Mouse (Mus musculus) MEL (cell line): ENCODE measurements around the gene Nkd2. TPM values are rescaled to one million over a fixed set of nuclear protein-coding genes. Genes with fewer than 3 reads are reported as not detected.

Experiments used
- DNase-seq: peaks from one replicate; pipeline ENCODE4 v3.0.0; 2011; ENCODE audit warnings: low read depth, low spot score
- H3K27ac ChIP-seq: 2 replicates; pipeline ENCODE4 v1.5.1; 2012; ENCODE audit warnings: low read depth, mild to moderate bottlenecking, control low read depth, low read length, moderate library complexity; ENCODE audit not compliant: control insufficient read depth
- H3K27me3 ChIP-seq, 2 experiments: fragments of 150-350 bp in 1 of 2; sonication (generic) in 1 of 2; 2 replicates each; pipeline ENCODE4 v1.6.1; 2012; ENCODE audit warnings: low read length in 2 of 2, mild to moderate bottlenecking in 2 of 2, improper control_type of control experiment in 1 of 2, moderate library complexity in 1 of 2; ENCODE audit not compliant: insufficient read depth in 2 of 2, control insufficient read depth in 1 of 2
- H3K36me3 ChIP-seq, 2 experiments: 2 replicates each; pipeline ENCODE4 v1.6.1; 2012 to 2014; ENCODE audit warnings: low read length in 2 of 2, improper control_type of control experiment in 1 of 2, inconsistent platforms in 1 of 2, mild to moderate bottlenecking in 1 of 2; ENCODE audit not compliant: insufficient read depth in 2 of 2, control insufficient read depth in 1 of 2
- H3K4me1 ChIP-seq, 2 experiments: fragments of 150-350 bp in 1 of 2; sonication (generic) in 1 of 2; 2 replicates each; pipeline ENCODE4 v1.6.1; 2012; ENCODE audit warnings: low read length in 2 of 2, improper control_type of control experiment in 1 of 2, mild to moderate bottlenecking in 1 of 2; ENCODE audit not compliant: insufficient read depth in 2 of 2, control insufficient read depth in 1 of 2
- H3K4me3 ChIP-seq, 2 experiments: fragments of 150-350 bp in 1 of 2; sonication (generic) in 1 of 2; 2 replicates each; pipeline ENCODE4 v1.5.1; 2012; ENCODE audit warnings: low read depth in 2 of 2, low read length in 2 of 2, mild to moderate bottlenecking in 2 of 2, moderate library complexity in 2 of 2, control low read depth in 1 of 2, improper control_type of control experiment in 1 of 2; ENCODE audit not compliant: control insufficient read depth in 1 of 2, insufficient read depth in 1 of 2
- H3K79me2 ChIP-seq: 2 replicates; pipeline ENCODE4 v1.6.1; 2012; ENCODE audit warnings: mild to moderate bottlenecking, low read length, moderate library complexity; ENCODE audit not compliant: control insufficient read depth, poor library complexity, insufficient read depth
- H3K9ac ChIP-seq: 2 replicates; pipeline ENCODE4 v1.6.1; 2012; ENCODE audit warnings: low read depth, mild to moderate bottlenecking, control low read depth, low read length, moderate library complexity; ENCODE audit not compliant: control insufficient read depth, poor library complexity, severe bottlenecking
- H3K9me3 ChIP-seq: fragments of 150-350 bp; sonication (generic); replicated peaks from 2 replicates; pipeline ENCODE4 v1.6.1; 2012; ENCODE audit warnings: mild to moderate bottlenecking, low read length, improper control_type of control experiment, moderate library complexity; ENCODE audit not compliant: insufficient read depth
- BHLHE40 ChIP-seq: IDR thresholded peaks from 2 replicates; pipeline ENCODE4 v1.6.1; 2012; ENCODE audit warnings: low read depth, mild to moderate bottlenecking, inconsistent platforms, low read length, improper control_type of control experiment, borderline replicate concordance
- CHD1 ChIP-seq: IDR thresholded peaks from 2 replicates; pipeline ENCODE4 v1.6.1; 2012; ENCODE audit warnings: low read depth, mild to moderate bottlenecking, inconsistent platforms, low read length, improper control_type of control experiment
- ELF1 ChIP-seq: IDR thresholded peaks from 2 replicates; pipeline ENCODE4 v1.6.1; 2014; ENCODE audit warnings: low read depth, mild to moderate bottlenecking, inconsistent platforms, low read length, improper control_type of control experiment, moderate library complexity
- EP300 ChIP-seq, 2 experiments: IDR thresholded peaks; 2 replicates each; pipeline ENCODE4 v1.6.1; 2011; ENCODE audit warnings: improper control_type of control experiment in 2 of 2, low read length in 2 of 2, low read depth in 1 of 2, mild to moderate bottlenecking in 1 of 2
- ETS1 ChIP-seq: IDR thresholded peaks from 2 replicates; pipeline ENCODE4 v1.6.1; 2012; ENCODE audit warnings: low read depth, mild to moderate bottlenecking, inconsistent platforms, low read length, improper control_type of control experiment, moderate library complexity
- GATA1 ChIP-seq: IDR thresholded peaks from 2 replicates; pipeline ENCODE4 v1.6.1; 2011; ENCODE audit warnings: low read depth, low read length, improper control_type of control experiment
- KAT2A ChIP-seq: conservative IDR thresholded peaks from 2 replicates; pipeline ENCODE4 v1.6.1; 2012; ENCODE audit warnings: low read depth, low read length, improper control_type of control experiment, inconsistent platforms
- MAZ ChIP-seq: IDR thresholded peaks from 2 replicates; pipeline ENCODE4 v1.6.1; 2012; ENCODE audit warnings: low read depth, mild to moderate bottlenecking, inconsistent platforms, low read length, improper control_type of control experiment
- MXI1 ChIP-seq: IDR thresholded peaks from 2 replicates; pipeline ENCODE4 v1.6.1; 2011; ENCODE audit warnings: mild to moderate bottlenecking, low read depth, low read length, improper control_type of control experiment
- MYB ChIP-seq: IDR thresholded peaks from 2 replicates; pipeline ENCODE4 v1.6.1; 2011; ENCODE audit warnings: mild to moderate bottlenecking, low read depth, low read length, improper control_type of control experiment
- NELFE ChIP-seq: IDR thresholded peaks from 2 replicates; pipeline ENCODE4 v1.6.1; 2011; ENCODE audit warnings: low read depth, low read length, improper control_type of control experiment
- POLR2AphosphoS2 ChIP-seq: IDR thresholded peaks from 2 replicates; pipeline ENCODE4 v1.6.1; 2011; ENCODE audit warnings: low read length, improper control_type of control experiment
- TAL1 ChIP-seq: IDR thresholded peaks from 2 replicates; pipeline ENCODE4 v1.6.1; 2012; ENCODE audit warnings: mild to moderate bottlenecking, inconsistent platforms, low read length, moderate library complexity, mixed read lengths
- TBP ChIP-seq: IDR thresholded peaks from 2 replicates; pipeline ENCODE4 v1.8.0; 2011; ENCODE audit warnings: low read depth, low read length, improper control_type of control experiment
- ZC3H11A ChIP-seq: IDR thresholded peaks from 2 replicates; pipeline ENCODE4 v1.6.1; 2012; ENCODE audit warnings: low read depth, mild to moderate bottlenecking, inconsistent platforms, low read length, improper control_type of control experiment
- ZNF384 ChIP-seq: IDR thresholded peaks from 2 replicates; pipeline ENCODE4 v1.6.1; 2012; ENCODE audit warnings: low read depth, mild to moderate bottlenecking, inconsistent platforms, low read length, improper control_type of control experiment
- polyA plus RNA-seq, 2 experiments: library from polyadenylated mRNA; stranded (reverse) in 1 of 2; unstranded in 1 of 2; fragments of >175 nt in 1 of 2; fragments of >200 nt in 1 of 2; gene quantifications; 2 replicates each; pipeline versions ENCODE4 v1.2.1 to v1.2.4; 2012; ENCODE audit warnings: low replicate concordance in 2 of 2, low read depth in 1 of 2; ENCODE audit not compliant: insufficient read length in 2 of 2, insufficient read depth in 1 of 2, missing spikeins in 1 of 2
- total RNA-seq: library from RNA; depleted of rRNA; stranded (reverse); fragments of 300-350 nt; gene quantifications from 2 replicates; pipeline ENCODE4 v1.2.3, GENCODE M21; 2012

Gene Nkd2
- total and polyA plus RNA-seq, 3 experiments, result not detected

DNA sequence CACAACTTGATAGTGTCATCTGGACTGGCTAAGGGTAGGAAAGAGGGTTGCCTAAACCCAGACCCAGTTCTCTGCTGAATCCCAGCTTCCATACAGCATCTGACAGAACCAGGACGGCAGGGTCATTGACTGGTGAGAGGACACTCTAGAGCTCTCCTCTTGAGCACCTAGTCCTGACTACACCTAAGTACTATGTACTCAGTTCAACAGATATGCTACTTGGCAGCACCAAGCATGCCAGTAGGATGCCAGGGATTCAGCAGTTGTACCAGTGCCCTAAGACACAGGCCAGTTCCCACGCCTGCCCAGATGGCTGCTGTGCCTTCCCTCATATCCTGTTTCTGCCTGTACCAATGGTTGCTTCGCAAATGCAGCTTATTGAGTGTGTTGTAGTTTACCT lies 34.5 kb downstream of the Nkd2 start:
- no peak overlapping the region for H3K4me3 ChIP-seq
- H3K9ac ChIP-seq, result no peak overlapping the region
- H3K27ac ChIP-seq, result no peak overlapping the region
- no peaks in the 10 kb centered on the region for H3K9me3 ChIP-seq
- TF ChIP-seq MAZ (no peak), MYB (no peak), ETS1 (no peak), KAT2A (no peak), ZNF384 (no peak), CHD1 (no peak), POLR2AphosphoS2 (no peak), BHLHE40 (no peak), NELFE (no peak), GATA1 (no peak), MXI1 (no peak), ELF1 (no peak), EP300 (IDR thresholded peaks at IDR 0.05; ENCODE audit: low read depth in 1 of 2, low read length in 2 of 2) (no peak), TAL1 (no peak)
- H3K27me3 ChIP-seq, result no peaks in the 10 kb centered on the region
- H3K79me2 ChIP-seq, result no peaks in the 10 kb centered on the region
- no peaks in the 10 kb centered on the region for H3K36me3 ChIP-seq
- DNase-seq, result no peak
- no peaks in the 10 kb centered on the region for H3K4me1 ChIP-seq

DNA sequence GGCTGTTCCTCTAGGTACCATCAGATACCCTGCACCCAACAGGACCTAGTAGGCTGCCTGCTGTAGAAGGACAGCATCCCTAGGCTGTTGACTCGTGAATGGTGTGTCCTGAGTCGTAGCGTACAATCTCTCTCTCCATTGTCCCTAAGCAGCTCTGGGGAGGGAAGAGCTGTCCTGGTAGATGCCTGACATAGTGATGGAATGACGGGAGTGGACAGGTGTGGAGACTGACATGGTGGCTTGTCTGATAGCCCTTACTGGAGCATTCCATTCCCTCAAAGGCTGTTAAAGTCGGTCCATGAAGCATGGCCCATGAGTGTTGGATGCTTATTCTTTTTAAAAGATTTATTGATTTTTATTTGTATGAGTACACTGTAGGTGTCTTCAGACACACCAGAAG lies 42.5 kb downstream of the Nkd2 start:
- Histone ChIP-seq H3K9ac (no peak overlapping the region), H3K4me1 (no peaks in the 10 kb centered on the region), H3K27ac (no peak overlapping the region), H3K9me3 (no peaks in the 10 kb centered on the region), H3K36me3 (no peaks in the 10 kb centered on the region), H3K79me2 (no peaks in the 10 kb centered on the region), H3K4me3 (no peak overlapping the region), H3K27me3 (no peaks in the 10 kb centered on the region)
- no peak for TF ChIP-seq ZC3H11A
- DNase-seq, result no peak

DNA sequence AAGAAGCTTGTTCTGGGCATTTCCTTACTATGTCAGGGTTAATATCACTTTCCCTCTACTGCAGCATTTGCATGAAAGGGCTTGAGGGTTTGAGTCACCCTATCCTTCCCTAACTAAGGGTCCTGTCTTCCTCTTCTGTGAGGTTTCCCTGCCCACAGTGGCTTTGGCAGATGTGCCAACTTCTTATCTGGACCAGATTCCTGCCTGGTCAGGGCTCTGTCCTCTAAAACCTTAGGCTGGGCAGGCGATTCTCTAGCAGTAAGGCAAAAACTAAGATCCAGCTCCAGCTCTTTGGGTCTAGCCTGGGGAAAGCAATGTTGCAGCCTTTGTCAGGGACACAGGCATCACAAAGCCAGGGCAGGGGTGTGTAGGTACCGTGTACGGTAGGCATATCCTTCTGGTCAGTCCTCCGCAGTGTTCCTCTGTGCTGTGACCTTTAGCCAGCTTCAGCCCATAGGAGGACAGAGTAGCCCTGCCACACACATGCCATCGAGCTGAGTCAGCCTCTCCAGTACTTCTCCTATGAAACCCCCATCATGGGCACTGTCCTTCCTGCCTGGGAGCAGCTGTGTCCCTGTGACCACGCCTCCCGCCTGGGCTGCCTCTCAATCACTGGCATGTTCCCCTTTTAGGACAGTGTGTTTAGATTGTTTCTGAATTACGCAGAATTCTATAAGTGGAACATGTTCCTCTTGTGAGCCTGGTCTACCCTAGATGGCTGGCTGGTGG lies 43.8 kb downstream of the Nkd2 start:
- Histone ChIP-seq H3K9me3 (no peaks in the 10 kb centered on the region), H3K4me1 (no peaks in the 10 kb centered on the region), H3K36me3 (no peaks in the 10 kb centered on the region), H3K9ac (no peak overlapping the region), H3K79me2 (no peaks in the 10 kb centered on the region), H3K4me3 (no peak overlapping the region), H3K27me3 (no peaks in the 10 kb centered on the region), H3K27ac (no peak overlapping the region)
- TF ChIP-seq TBP (0 out of 2 replicates have a peak, but pooled peaks have one; percentile 37), ZC3H11A (no peak)
- DNase-seq, result peak; percentile 15
